15 mouse cellular contexts compared by ENCODE assay signal in genomic region chr16:76275584-76275983, GRCm38 (mm10).
"Had no signal": no experiment of that assay in that cellular context is flagged by ENCODE, and none has a peak within 500 bp of the region (broad histone marks: within the 10 kb centered on the region; RNA-seq: fewer than 3 reads in every experiment).

No protein-coding gene starts in this region.

- H3K4me2 ChIP-seq: neural tube, embryonic 13.5 days; neural tube, embryonic 15.5 days; stomach, embryonic 15.5 days had no signal

- H3K27ac ChIP-seq: neural tube, embryonic 13.5 days; neural tube, embryonic 15.5 days; stomach, embryonic 15.5 days; stomach, postnatal 0 days had no signal

- H3K9ac ChIP-seq: neural tube, embryonic 13.5 days; neural tube, embryonic 15.5 days; stomach, embryonic 15.5 days had no signal

- H3K9me3 ChIP-seq: neural tube, embryonic 13.5 days; neural tube, embryonic 15.5 days; stomach, embryonic 15.5 days had no signal

- H3K27me3 ChIP-seq: neural tube, embryonic 13.5 days; neural tube, embryonic 15.5 days; stomach, embryonic 15.5 days had no signal

- H3K36me3 ChIP-seq: neural tube, embryonic 13.5 days; neural tube, embryonic 15.5 days; stomach, embryonic 15.5 days had no signal

- H3K4me1 ChIP-seq: neural tube, embryonic 13.5 days; neural tube, embryonic 15.5 days; stomach, embryonic 15.5 days had no signal

- DNase-seq: right cerebral cortex, adult 18-20 months; right cerebral cortex, postnatal 14 days; right cerebral cortex, postnatal 25 days; right cerebral cortex, postnatal 4 days; spleen, adult 18-20 months; thymus, adult 18-20 months; thymus, adult 2 months; thymus, postnatal 14 days; thymus, postnatal 25 days; thymus, postnatal 36 days; thymus, postnatal 4 days had no signal

- H3K4me3 ChIP-seq: neural tube, embryonic 13.5 days; neural tube, embryonic 15.5 days; stomach, embryonic 15.5 days had no signal
